Mouse (Mus musculus): ENCODE measurements around the gene Reep1. TPM values are rescaled to one million over a fixed set of nuclear protein-coding genes. Genes with fewer than 3 reads are reported as not detected.
"Not testable (repeated sequence)": the region's sequence is repeated elsewhere in the genome, so short reads cannot be mapped to it uniquely, and the experiment has no call there.

Reep1 gene
- total RNA-seq, 2 experiments from 2014 or later: 158 to 166 TPM

DNA sequence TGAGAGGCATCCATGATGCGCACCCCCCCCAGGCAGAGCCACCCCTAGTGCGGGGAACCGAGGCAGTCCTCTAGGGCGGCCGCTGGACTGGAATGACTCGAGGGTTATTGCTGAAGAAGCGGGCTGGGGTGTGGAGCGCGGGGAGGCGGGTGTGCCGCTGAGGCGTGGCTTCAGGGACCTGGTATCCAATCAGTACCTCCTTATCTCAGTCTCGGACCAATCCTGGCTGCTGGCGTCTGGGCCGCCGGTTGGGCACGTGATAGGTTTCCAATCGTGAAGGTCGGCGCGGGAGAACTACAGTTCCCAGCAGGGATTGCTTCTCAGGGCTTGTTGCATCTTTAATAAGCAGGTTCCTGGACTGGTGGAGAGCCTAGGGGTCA is 124.2 kb downstream of the Reep1 start:
- DNase-seq (ENCODE audit: low spot score in 2 of 2): peak; percentile 91 to 94

DNA sequence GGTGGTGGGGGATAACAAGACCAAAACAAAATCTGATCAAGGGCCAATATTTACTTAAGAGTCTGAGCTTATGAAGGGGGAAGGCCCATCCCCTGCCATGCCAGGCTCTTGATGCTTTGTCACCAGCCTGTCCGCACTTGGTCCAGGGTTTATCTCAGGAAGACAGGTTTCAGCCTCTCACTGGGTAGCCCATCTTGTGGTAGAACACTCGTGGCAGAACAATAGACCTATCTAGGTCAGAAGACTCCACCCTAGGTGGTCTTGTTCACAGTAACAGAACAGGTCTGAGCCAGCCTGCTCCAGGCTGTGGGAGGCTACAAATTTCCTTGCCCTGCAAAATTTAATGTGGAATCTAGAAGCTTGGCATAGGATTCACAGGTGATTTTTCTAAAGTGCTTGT is 129.4 kb downstream of the Reep1 start:
- DNase-seq (ENCODE audit: low spot score in 2 of 2): no peak

GRCm38 (mm10) chr6:71839815-71840214 is 132.5 kb downstream of the Reep1 start:
- no peak for DNase-seq (ENCODE audit: low spot score in 2 of 2)

GRCm38 (mm10) chr6:71840597-71841290 is 133.4 kb downstream of the Reep1 start:
- no peak for DNase-seq (ENCODE audit: low spot score in 2 of 2)

DNA sequence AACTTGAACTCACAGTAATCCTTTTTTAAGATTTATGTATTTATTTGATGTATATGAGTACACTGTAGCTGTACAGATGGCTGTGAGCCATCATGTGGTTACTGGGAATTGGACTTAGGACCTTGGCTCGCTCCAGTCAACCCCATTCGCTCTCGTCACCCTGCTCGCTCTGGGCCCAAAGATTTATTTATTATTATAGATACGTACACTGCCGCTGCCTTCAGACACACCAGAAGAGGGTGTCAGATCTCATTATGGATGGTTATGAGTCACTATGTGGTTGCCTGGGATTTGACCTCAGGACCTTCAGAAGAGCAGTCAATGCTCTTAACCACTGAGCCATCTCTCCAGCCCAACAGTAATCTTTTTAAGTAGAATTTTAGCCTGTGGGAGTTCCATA is 139.5 kb downstream of the Reep1 start:
- not testable (repeated sequence) for DNase-seq (ENCODE audit: low spot score in 2 of 2)

Other genes starting within 250 kb of the Reep1 start
- 10 to 100 TPM; 48.5 to 52.0 TPM for gene Rnf103, start 213.7 kb upstream of the Reep1 start, total RNA-seq (2021)
- gene Chmp3, start 163.8 kb upstream of the Reep1 start, total RNA-seq (2021): 10 to 100 TPM; 78.2 to 78.8 TPM
- 10 to 100 TPM; 34.6 to 38.9 TPM for gene Kdm3a, start 74.6 kb upstream of the Reep1 start, total RNA-seq (2021)
- 10 to 100 TPM; 27.8 to 34.2 TPM for gene Mrpl35, start 119.4 kb downstream of the Reep1 start, total RNA-seq (2021)
- 100 to 1,000 TPM; 142 TPM for gene Immt, start 123.8 kb downstream of the Reep1 start, total RNA-seq (2021)
- 10 to 100 TPM; 68.8 to 73.8 TPM for gene Ptcd3, start 201.2 kb downstream of the Reep1 start, total RNA-seq (2021)
- 10 to 100 TPM; 35.2 to 36.2 TPM for gene Polr1a, start 201.5 kb downstream of the Reep1 start, total RNA-seq (2021)